Mouse (Mus musculus): ENCODE results near the gene Selplg.

GRCm38 (mm10) chr5:113781875-113782274 is 50.6 kb downstream of the Selplg start:
- TF ChIP-seq POLR2A (IDR thresholded peaks at IDR 0.05; ENCODE audit: control insufficient read depth, low read depth, low read length): no peak
- no peak for TF ChIP-seq CTCF (IDR thresholded peaks at IDR 0.05; ENCODE audit: control insufficient read depth, insufficient read depth, insufficient replicate concordance, low read depth, low read length)

All from testis, adult 2 months (tissue).